Mouse (Mus musculus): ENCODE results near the gene Prox1.

Prox1 gene

DNA sequence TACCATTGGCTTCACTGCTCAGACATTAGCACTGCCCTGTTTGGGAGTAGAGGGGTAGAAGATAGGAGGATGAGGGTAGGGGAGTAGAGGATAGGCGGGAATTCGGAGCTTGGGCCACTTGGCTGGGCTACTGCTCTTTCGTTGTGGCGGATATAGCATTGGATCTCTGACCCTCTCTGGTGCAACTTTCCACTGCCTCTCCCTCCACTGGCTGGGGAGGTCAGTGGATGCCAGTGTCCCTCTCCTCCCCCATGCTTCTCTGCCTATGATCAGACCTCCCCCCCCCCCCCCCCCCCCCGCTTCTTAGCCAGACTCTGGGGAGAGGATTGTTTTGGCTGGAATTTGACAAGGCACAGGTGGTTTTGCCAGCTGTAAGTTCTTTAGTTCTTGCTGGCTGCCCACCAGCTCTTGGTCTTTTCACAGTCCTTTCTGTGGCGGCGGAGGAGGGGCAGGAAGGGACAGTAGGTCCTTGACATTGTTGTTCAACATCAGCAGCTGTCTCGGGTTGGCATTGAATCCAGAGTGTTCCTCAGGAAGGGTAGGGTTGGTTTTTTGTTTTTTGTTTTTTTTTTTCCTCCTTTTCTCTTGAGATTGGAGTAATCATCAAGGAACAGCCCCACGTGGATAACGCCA, 90.8 kb downstream of the Prox1 start:
- DNase-seq (ENCODE audit: low spot score in 2 of 2): no peak

DNA sequence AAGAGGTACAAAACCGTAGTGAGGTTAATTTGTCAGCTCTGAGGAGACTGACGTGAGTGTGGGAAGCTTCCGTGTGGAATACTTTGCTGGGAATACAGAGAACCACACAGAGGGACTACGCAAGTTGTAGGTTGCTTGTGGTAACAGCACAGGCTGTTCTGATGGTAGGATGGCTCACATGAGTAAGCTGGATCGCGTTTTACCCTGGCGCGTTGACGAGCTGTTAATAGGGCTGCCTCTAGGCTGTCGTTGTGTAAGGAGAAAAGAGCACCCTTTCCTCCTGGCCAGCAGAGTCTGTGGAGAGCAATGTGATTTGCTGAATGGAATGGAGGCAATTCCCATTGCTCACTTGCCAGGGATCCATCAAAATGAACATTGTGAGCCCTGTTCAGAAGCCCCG, 93.9 kb downstream of the Prox1 start:
- no peak for DNase-seq (ENCODE audit: low spot score in 2 of 2)

Measured in frontal cortex, postnatal 10 days (tissue).